Mouse (Mus musculus): ENCODE results near the gene Med25. TPM values are rescaled to one million over a fixed set of nuclear protein-coding genes. Genes with fewer than 3 reads are reported as not detected.

Med25 gene
- polyA plus RNA-seq, 3 experiments from 2014 or later: 7.1 to 14.1 (median 11.1) TPM

- ATAC-seq: no peak
Measured at GRCm38 (mm10) chr7:44862434-44862833, 30.1 kb downstream of the Med25 start.

DNA sequence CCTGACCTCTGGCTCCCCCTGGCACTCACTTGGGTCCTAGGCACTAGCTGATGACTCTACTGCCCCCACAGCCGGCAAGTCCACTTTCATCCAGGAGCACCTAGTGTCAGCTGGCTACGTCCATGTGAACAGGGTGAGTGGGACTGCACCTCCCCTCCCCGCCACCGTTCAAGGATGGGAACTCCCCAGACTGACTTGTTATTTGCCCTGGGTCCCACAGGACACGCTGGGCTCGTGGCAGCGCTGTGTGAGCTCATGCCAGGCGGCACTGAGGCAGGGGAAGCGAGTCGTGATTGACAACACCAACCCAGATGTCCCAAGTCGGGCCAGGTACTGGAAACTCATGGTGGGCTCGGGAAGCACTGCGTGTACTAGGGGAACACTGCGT is 31.1 kb downstream of the Med25 start:
- no peak for ATAC-seq

- ATAC-seq: no peak
Measured at GRCm38 (mm10) chr7:44860576-44861428, 31.7 kb downstream of the Med25 start.

- ATAC-seq: no peak
Measured at GRCm38 (mm10) chr7:44859896-44860295, 32.6 kb downstream of the Med25 start.

- ATAC-seq: no peak
Measured at GRCm38 (mm10) chr7:44857905-44858304, 34.6 kb downstream of the Med25 start.

DNA sequence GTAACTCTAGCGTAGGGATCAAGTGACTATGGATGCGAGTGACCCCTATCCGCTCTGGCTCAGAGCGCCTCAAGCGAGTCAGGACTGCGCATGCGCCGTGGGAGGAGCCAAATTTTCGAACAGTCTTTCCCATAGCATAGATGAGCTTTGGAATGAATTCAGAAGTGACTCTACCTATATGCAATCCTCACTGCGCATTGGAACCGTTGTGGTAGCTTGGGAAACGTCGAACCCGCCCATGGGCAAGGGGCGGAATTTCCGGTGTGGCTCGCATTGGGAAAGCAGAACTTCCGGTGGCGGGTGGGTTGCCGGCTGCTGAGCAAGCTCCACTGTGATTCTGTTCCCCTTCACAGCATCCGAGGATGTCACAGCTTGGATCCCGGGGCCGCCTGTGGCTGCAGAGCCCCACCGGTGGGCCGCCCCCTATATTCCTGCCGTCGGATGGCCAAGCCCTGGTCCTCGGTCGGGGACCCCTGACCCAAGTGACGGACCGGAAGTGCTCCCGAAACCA is 35.4 kb downstream of the Med25 start, which contains the start of gene Pnkp:
Gene Pnkp, plus strand, starts transcription at position 98 of the 511 bp plus-strand sequence.
- peak; percentile 64 for ATAC-seq

GRCm38 (mm10) chr7:44856265-44856916 is 36.1 kb downstream of the Med25 start:
- ATAC-seq: no peak

DNA sequence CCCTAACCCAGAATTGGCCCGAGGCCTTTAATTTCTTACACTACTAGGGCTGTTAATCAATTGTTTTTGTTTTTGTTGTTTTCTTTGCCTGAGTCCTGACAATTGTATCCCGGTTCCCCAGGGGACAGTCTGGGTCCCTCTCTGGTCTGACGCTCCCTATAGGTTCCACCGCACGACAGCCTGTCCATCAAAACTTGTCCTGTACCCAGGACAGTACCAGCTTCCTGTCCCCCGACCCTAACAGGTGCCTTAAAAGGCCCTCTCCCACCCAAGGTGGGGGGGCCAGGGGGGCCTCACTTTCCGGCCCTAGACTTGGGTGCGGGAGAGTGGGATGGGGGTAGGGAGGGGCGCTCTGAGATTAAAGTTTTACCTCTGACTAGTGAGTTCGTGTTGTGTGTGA is 37.5 kb downstream of the Med25 start:
- ATAC-seq: no peak

GRCm38 (mm10) chr7:44854356-44855031 is 38.0 kb downstream of the Med25 start:
- peak; percentile 51 for ATAC-seq

DNA sequence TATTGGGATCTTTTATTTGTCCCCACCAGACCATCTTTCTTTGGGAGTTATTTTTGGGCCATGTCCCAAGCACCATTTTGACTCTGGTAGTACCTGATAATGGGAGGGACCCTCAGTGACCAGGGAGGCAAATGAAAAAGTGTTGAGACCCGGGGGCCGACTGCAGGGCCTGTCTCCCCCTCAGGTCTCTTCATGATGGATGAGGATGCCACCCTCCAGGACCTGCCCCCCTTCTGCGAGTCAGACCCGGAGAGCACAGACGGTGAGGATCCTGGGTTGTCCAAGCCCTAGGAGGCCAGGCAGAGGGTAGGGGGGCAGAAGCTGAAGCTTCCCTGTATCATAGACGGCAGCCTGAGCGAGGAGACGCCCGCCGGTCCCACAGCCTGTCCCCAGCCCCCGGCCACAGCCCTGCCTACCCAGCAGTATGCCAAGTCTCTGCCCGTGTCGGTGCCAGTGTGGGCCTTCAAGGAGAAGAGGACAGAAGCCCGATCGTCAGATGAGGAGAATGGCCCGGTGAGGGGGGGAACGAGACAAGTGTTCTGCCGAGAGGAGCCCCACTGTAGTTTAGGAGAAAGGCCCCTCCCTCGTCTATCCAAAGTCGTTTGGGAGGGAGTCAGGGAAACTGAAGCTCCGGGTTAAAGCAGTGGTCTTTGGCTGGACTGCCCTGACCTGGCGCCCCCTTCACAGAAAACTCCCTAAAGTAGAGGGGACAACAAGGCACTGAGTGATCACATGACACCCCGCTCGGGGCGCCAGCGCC is 38.7 kb downstream of the Med25 start:
- ATAC-seq: no peak

DNA sequence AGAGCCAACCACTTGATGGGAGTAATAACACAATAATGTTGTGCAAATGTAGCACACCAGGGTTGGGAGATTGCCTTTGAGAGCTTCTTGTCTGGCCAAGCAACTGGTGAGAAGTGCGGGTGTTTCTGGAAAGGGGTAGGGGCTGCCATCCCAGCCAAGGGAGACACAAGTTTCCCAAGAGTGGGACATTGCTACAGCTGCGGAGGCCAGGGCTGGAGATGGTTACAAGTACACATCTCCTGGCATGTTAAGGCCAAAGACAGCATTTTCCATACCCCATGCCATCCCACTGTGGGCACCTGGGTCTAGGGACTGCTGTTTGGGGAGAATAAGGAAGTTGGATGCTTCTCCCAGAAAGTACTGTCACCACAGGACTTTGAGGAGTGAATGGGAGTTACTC is 39.4 kb downstream of the Med25 start:
- no peak for ATAC-seq

GRCm38 (mm10) chr7:44852259-44853027 is 40.1 kb downstream of the Med25 start:
- ATAC-seq: no peak

- no peak for ATAC-seq
Measured at GRCm38 (mm10) chr7:44851625-44852234, 40.8 kb downstream of the Med25 start.

DNA sequence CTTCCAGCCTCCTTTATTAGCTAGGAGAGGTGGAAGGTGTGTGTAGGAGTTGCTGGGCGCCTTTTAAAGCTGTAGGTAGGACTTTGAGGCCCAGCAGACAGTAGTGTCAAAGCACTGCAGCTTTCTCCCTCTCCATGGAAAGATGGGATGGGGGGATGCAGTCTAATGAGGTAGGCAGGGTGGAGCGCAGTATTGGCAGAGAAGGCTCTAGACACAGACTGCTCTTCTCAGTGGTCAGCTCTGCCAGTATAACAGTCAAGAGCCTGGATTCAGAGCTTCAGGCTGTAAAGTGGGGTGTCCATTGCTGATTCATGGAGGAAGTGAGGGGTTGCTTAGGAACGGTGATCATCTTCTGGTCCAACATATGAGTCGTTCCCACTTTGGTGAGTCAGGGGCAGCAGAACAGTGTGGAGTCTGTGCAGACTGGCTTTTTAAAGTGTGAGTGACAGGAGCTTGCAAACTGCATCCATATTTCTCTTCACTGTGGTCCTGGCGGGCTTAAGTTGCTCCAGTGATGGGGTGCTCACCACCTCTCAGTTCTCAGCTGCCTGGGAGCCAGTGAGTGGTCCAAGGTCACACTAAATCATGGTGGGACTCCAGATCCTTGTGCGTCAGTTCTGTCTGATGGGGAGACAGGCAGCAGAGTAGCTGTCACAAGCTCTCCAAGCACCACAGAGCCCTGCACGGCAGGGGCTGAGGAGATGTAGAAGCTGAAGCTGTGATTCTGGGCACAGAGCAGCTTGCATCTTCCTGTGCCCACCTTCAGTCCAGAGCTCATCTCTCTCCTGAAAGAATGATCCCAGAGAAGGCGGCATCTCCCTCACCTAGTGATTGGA is 41.5 kb downstream of the Med25 start:
- no peak for ATAC-seq

DNA sequence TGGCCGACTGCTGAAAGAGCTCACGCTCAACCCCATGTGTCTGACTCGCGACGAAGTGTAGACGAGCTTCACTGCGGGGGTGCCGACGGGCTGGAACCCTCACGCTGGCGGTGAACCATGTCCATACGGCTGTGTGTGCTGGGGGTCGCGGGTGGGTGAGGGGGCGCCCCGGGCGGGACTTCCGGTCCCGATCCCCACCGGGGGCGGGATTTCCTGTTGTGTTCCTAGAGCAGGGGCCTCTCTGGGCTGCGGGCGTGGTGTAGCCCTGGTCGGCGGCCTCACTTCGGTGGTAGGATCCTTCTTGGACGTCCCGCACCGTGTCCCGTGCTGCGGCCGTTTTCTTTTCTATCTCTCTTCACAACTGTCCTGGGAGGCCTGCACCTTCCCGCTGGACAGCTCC is 42.4 kb downstream of the Med25 start:
- ATAC-seq: no peak

- peak; percentile 46 for ATAC-seq
Measured at GRCm38 (mm10) chr7:44849416-44850111, 42.9 kb downstream of the Med25 start.

DNA sequence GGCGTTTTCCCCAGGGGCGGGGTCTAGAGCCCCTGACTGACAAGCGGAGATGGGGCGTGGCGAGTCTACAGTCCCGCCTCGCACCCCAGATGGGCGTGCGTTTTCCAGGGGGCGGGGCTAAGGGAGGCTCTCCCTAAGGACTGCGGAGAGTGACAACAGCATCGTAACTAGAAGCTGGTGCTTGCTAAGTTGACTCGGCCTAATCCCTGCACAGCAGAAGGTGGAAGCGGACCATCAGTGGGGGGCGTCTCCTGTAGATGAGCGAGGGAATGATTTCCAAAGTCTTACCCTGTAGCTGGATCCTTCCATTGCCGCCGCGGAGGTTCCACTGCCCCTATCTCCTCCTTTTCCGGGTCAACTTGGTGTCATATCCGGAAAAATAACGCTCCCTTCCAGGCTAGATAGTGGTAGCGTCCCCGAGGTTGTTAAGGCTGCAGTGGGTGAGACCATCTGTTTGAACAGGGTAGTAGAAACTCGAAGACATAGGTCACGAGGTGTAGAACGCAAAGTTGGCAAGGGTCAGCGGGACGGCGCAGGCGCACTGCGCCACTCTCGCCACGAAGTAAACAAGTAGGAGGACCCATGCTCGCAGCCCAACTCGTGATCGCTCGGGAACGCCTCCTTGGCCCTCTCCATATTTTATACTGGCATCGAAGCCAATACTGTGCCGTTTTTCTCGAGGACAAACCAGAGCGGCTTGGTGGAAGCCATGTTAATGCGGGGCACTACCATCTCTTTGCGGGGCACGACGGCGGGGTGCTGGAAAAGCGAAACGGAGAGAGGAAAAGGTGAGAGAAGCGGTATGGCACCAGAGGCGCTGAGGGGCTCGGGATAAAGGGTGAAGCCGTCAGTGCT is 43.7 kb downstream of the Med25 start, which contains the start of the genes Akt1s1 and Tbc1d17:
Gene Akt1s1, plus strand, starts transcription at position 431 of the 855 bp plus-strand sequence.
Gene Tbc1d17, minus strand, starts transcription at position 519 of the 855 bp plus-strand sequence.
- peak; percentile 78 for ATAC-seq

GRCm38 (mm10) chr7:44847772-44848171 is 44.7 kb downstream of the Med25 start:
- ATAC-seq: no peak
